Mouse (Mus musculus): Measurements from ENCODE around the gene Col28a1.

DNA sequence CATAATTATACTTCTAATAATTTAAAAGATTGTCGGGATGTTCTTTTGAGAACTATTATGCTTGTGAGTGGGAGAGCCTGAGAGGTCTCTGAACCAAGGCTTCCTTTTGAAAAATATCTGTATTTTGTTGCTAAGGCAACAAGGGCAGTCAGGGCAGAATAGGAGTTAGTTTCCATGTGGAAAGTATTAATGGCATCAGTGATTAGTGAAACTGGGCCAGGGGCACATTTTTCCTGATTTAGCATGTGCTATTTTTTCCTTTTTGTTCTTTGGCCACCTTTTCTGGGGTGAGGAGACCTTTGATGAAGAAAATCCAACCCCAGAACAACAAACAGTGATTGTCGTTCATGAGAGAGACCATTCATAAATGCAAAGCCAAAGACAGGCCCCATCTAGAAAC lies 43.5 kb downstream of the Col28a1 start:
- TF ChIP-seq CEBPB (IDR thresholded peaks at IDR 0.05; ENCODE audit: insufficient read depth, poor library complexity, severe bottlenecking) (no peak), POLR2A (IDR thresholded peaks at IDR 0.05; ENCODE audit: insufficient read length, low read depth) (no peak), MYOD1 (IDR thresholded peaks at IDR 0.05; ENCODE audit: control insufficient read depth in 1 of 3, insufficient read length in 2 of 3, low read depth in 2 of 3) (no peak), POLR2AphosphoS2 (IDR thresholded peaks at IDR 0.05; ENCODE audit: insufficient read length, low read depth) (no peak), E2F4 (IDR thresholded peaks at IDR 0.05; ENCODE audit: insufficient read depth) (no peak), TCF12 (IDR thresholded peaks at IDR 0.05; ENCODE audit: insufficient read depth, poor library complexity, severe bottlenecking) (no peak), MAX (IDR thresholded peaks at IDR 0.05; ENCODE audit: low read depth) (no peak), SRF (IDR thresholded peaks at IDR 0.05; ENCODE audit: control insufficient read depth, insufficient read length, low read depth) (no peak), REST (IDR thresholded peaks at IDR 0.05; ENCODE audit: insufficient read depth, insufficient read length) (no peak), USF1 (IDR thresholded peaks at IDR 0.05; ENCODE audit: low read depth) (no peak), MYOG (IDR thresholded peaks at IDR 0.05; ENCODE audit: control insufficient read depth in 1 of 3, insufficient read depth in 1 of 3, insufficient read length in 2 of 3, low read depth in 2 of 3) (no peak)

Measured in myocyte (in vitro differentiated cells).